Comparison of ENCODE assay signal across 8 mouse cellular contexts in the genomic region with DNA sequence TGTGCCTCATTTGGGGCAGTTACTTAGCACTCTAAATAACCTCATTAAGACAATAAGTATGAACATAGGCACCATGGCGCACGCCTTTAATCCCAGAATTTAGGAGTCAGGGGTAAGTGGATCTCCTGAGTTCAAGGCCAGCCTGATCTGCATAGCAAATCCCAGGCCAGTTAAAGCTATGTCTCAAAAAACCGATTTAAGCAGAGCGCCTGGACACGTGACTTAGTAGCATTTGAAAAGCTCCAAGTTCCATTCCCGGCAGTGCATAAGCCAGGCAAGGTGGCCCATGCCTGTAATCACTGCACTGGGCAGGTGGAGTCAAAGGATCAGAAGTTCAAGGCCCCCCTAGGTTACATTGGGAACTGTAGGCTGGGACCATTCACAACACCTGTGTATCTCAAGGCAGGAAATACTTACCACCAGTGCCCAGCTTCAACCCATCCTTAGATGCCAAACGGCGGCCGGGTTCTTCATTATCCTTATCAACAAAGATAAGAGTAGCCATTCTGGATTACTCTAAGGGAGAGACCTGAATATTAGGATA. TPM values are rescaled to one million over a fixed set of nuclear protein-coding genes. Genes with fewer than 3 reads are reported as not detected.
DNase-seq lines count a peak whose midpoint lies in the region; ATAC-seq and TF ChIP-seq lines count a peak whose summit lies in the region.

No protein-coding gene starts in this region.

- TF ChIP-seq POLR2A in testis, adult 2 months (IDR thresholded peaks at IDR 0.05; ENCODE audit: control insufficient read depth, low read depth, low read length) = no peak

- no peak for TF ChIP-seq CTCF in testis, adult 2 months (IDR thresholded peaks at IDR 0.05; ENCODE audit: control insufficient read depth, insufficient read depth, insufficient replicate concordance, low read depth, low read length)

- H3K4me3 ChIP-seq in forebrain, embryonic 10.5 days = peak overlapping the region; percentile 64
- H3K4me3 ChIP-seq in forebrain, embryonic 14.5 days (ENCODE audit: low read depth, low read length) = no peak overlapping the region; the same call in 1 of the 2 replicates
- peak overlapping the region; percentile 83 for H3K4me3 ChIP-seq in testis, adult 2 months (ENCODE audit: control insufficient read depth, low read depth, low read length)
- H3K4me3 ChIP-seq in liver, embryonic 12.5 days = peak overlapping the region; percentile 69

- peaks cover 14% of the 10 kb centered on the region for H3K36me3 ChIP-seq in forebrain, embryonic 10.5 days (replicated peaks)
- no peaks in the 10 kb centered on the region for H3K36me3 ChIP-seq in forebrain, embryonic 14.5 days (ENCODE audit: control insufficient read depth, insufficient read depth, low read length)
- peaks cover 3% of the 10 kb centered on the region for H3K36me3 ChIP-seq in testis, adult 2 months (ENCODE audit: control insufficient read depth, insufficient read depth, low read length)
- H3K36me3 ChIP-seq in liver, embryonic 12.5 days = peaks cover 29% of the 10 kb centered on the region

- H3K4me1 ChIP-seq in forebrain, embryonic 10.5 days = peaks cover 11% of the 10 kb centered on the region
- H3K4me1 ChIP-seq in forebrain, embryonic 14.5 days (ENCODE audit: control insufficient read depth, insufficient read depth, low read length) = no peaks in the 10 kb centered on the region
- H3K4me1 ChIP-seq in testis, adult 2 months (ENCODE audit: control insufficient read depth, insufficient read depth, low read length) = peaks cover 7% of the 10 kb centered on the region
- peaks cover 15% of the 10 kb centered on the region for H3K4me1 ChIP-seq in liver, embryonic 12.5 days

- H3K9me3 ChIP-seq in forebrain, embryonic 10.5 days = no peaks in the 10 kb centered on the region; the same call in 1 of the 2 replicates
- no peaks in the 10 kb centered on the region for H3K9me3 ChIP-seq in forebrain, embryonic 14.5 days (replicated peaks; ENCODE audit: control insufficient read depth, low read length)
- no peaks in the 10 kb centered on the region for H3K9me3 ChIP-seq in liver, embryonic 12.5 days (replicated peaks)

- intact Hi-C loops in left cerebral cortex, postnatal 4 days (cut with DNase I) = no loop called here

- ATAC-seq in forebrain, embryonic 14.5 days = no peak
- ATAC-seq in liver, embryonic 12.5 days = no peak

- no peak overlapping the region for H3K9ac ChIP-seq in forebrain, embryonic 14.5 days (ENCODE audit: low read length)
- peak overlapping the region; percentile 77 for H3K9ac ChIP-seq in liver, embryonic 12.5 days

- WGBS in forebrain, embryonic 10.5 days = 91% methylated on average over 9 of the region's 9 CpGs
- WGBS in forebrain, embryonic 14.5 days = 94% methylated on average over 9 of the region's 9 CpGs
- WGBS in liver, embryonic 12.5 days (ENCODE audit: insufficient replicate concordance) = 69% methylated on average over 9 of the region's 9 CpGs

- no peaks in the 10 kb centered on the region for H3K27me3 ChIP-seq in forebrain, embryonic 10.5 days (ENCODE audit: poor library complexity, severe bottlenecking)
- no peaks in the 10 kb centered on the region for H3K27me3 ChIP-seq in forebrain, embryonic 14.5 days (replicated peaks; ENCODE audit: control insufficient read depth, insufficient read depth, low read length)
- no peaks in the 10 kb centered on the region for H3K27me3 ChIP-seq in testis, adult 2 months (ENCODE audit: control insufficient read depth, insufficient read depth, low read length)
- H3K27me3 ChIP-seq in liver, embryonic 12.5 days (replicated peaks) = no peaks in the 10 kb centered on the region

- DNase-seq in forebrain, embryonic 10.5 days (ENCODE audit: extremely low spot score, low spot score) = no peak
- DNase-seq in forebrain, embryonic 14.5 days (ENCODE audit: low spot score) = no peak
- no peak for DNase-seq in testis, postnatal 10 days (ENCODE audit: low spot score)
- no peak for DNase-seq in thymus, postnatal 4 days
- DNase-seq in spleen, adult 18-20 months = no peak
- no peak for DNase-seq in left cerebral cortex, postnatal 4 days

- no peak overlapping the region for H3K4me2 ChIP-seq in forebrain, embryonic 14.5 days (ENCODE audit: low read length)
- peak overlapping the region; percentile 73 for H3K4me2 ChIP-seq in liver, embryonic 12.5 days

- no peak overlapping the region for H3K27ac ChIP-seq in forebrain, embryonic 10.5 days
- no peak overlapping the region for H3K27ac ChIP-seq in forebrain, embryonic 14.5 days (ENCODE audit: low read depth, low read length)
- H3K27ac ChIP-seq in testis, adult 2 months (ENCODE audit: control insufficient read depth, insufficient read depth, low read depth, low read length) = no peak overlapping the region
- no peak overlapping the region for H3K27ac ChIP-seq in liver, embryonic 12.5 days

RNA-seq across cellular contexts. Expression of gene Pttg1, which starts 0.8 kb away (rescaled TPM):
- polyA plus RNA-seq in forebrain, embryonic 10.5 days (2016; fragmentation: Nextera tagmentation; extraction: Ambion mirVana) = 83.0 and 84.6 TPM in 2 replicates
- 34.9 and 44.3 TPM in 2 replicates for polyA plus RNA-seq in forebrain, embryonic 14.5 days (2014; fragmentation: Nextera tagmentation; extraction: Ambion mirVana)
- 101 and 105 TPM in 2 replicates for polyA plus RNA-seq in testis, adult 2 months (2012; rRNA removed)
- polyA plus RNA-seq in liver, embryonic 12.5 days (2016; fragmentation: Nextera tagmentation; extraction: Ambion mirVana) = 57.5 and 63.6 TPM in 2 replicates
- total RNA-seq in left cerebral cortex, postnatal 4 days (2021) = 10 to 100 TPM; 12.5 to 14.0 TPM

RNA-seq across cellular contexts. Expression of gene Slu7, which starts 8.3 kb away (rescaled TPM):
- polyA plus RNA-seq in forebrain, embryonic 10.5 days (2016; fragmentation: Nextera tagmentation; extraction: Ambion mirVana) = 52.0 and 53.7 TPM in 2 replicates
- polyA plus RNA-seq in forebrain, embryonic 14.5 days (2014; fragmentation: Nextera tagmentation; extraction: Ambion mirVana) = 70.5 and 76.7 TPM in 2 replicates
- polyA plus RNA-seq in testis, adult 2 months (2012; rRNA removed) = 5.0 and 6.2 TPM in 2 replicates
- 31.6 and 32.3 TPM in 2 replicates for polyA plus RNA-seq in liver, embryonic 12.5 days (2016; fragmentation: Nextera tagmentation; extraction: Ambion mirVana)
- 10 to 100 TPM; 36.6 to 41.8 TPM for total RNA-seq in left cerebral cortex, postnatal 4 days (2021)

RNA-seq across cellular contexts. Expression of gene C1qtnf2, which starts 48.8 kb away (rescaled TPM):
- 0.71 and 1.2 TPM in 2 replicates for polyA plus RNA-seq in forebrain, embryonic 10.5 days (2016; fragmentation: Nextera tagmentation; extraction: Ambion mirVana)
- 5.6 and 8.7 TPM in 2 replicates for polyA plus RNA-seq in forebrain, embryonic 14.5 days (2014; fragmentation: Nextera tagmentation; extraction: Ambion mirVana)
- 1.3 and 1.4 TPM in 2 replicates for polyA plus RNA-seq in testis, adult 2 months (2012; rRNA removed)
- 0.29 and 0.42 TPM in 2 replicates for polyA plus RNA-seq in liver, embryonic 12.5 days (2016; fragmentation: Nextera tagmentation; extraction: Ambion mirVana)
- 10 to 100 TPM; 11.7 to 13.7 TPM for total RNA-seq in left cerebral cortex, postnatal 4 days (2021)
